Mouse (Mus musculus) cortical plate, adult 2 months (tissue): ENCODE measurements around the gene Eif4g1.

Experiments
- CTCF ChIP-seq: fragments of 200-500 bp; IDR thresholded peaks from 2 replicates; pipeline ENCODE4 v1.5.1; 2011; ENCODE audit warnings: mild to moderate bottlenecking, control low read depth, low read length; ENCODE audit not compliant: insufficient read depth; ENCODE audit errors: extremely low read depth
- POLR2A ChIP-seq: fragments of 200-500 bp; IDR thresholded peaks from 2 replicates; pipeline ENCODE4 v1.6.1; 2011; ENCODE audit warnings: mild to moderate bottlenecking, low read length, control low read depth; ENCODE audit not compliant: insufficient read depth; ENCODE audit errors: extremely low read depth

GRCm38 (mm10) chr16:20691617-20692016 is 23.5 kb downstream of the Eif4g1 start:
- TF ChIP-seq CTCF: no peak
- TF ChIP-seq POLR2A: no peak
